Mouse (Mus musculus) granulocyte monocyte progenitor cell, adult 5-6 weeks (primary cell): Measurements from ENCODE around the gene Gm1113. TPM values are rescaled to one million over a fixed set of nuclear protein-coding genes. Genes with fewer than 3 reads are reported as not detected.

Source experiments
- ATAC-seq: replicated peaks from 2 replicates; pipeline ENCODE4 v1.8.0; 2016; ENCODE audit warnings: mild to moderate bottlenecking, moderate TSS enrichment, inconsistent platforms; ENCODE audit not compliant: poor library complexity, severe bottlenecking
- total RNA-seq, 2 experiments: library from RNA; stranded (forward) in 1 of 2; stranded (reverse) in 1 of 2; fragments of 200-712, 200-1000 nt in 1 of 2; fragments of >200 nt in 1 of 2; fragmentation: Nextera tagmentation in 1 of 2; gene quantifications; 2 replicates each; pipeline ENCODE4 v1.2.3; 2014 to 2017

Gm1113 gene
- total RNA-seq (2014; fragmentation: Nextera tagmentation) (not detected in 2 replicates), total RNA-seq (2017) (not detected in 2 replicates)

GRCm38 (mm10) chr9:35518169-35518568 lies at the start of gene Gm1113:
Gene Gm1113, minus strand, starts transcription at chr9:35518269.
- no peak for ATAC-seq

- ATAC-seq, result no peak
Observed at GRCm38 (mm10) chr9:35564536-35565240, 46.6 kb upstream of the Gm1113 start.

GRCm38 (mm10) chr9:35561583-35561982 lies 43.5 kb upstream of the Gm1113 start:
- ATAC-seq, result no peak

GRCm38 (mm10) chr9:35561076-35561475 lies 43.0 kb upstream of the Gm1113 start:
- ATAC-seq, result no peak

- peak; percentile 94 for ATAC-seq
Observed at GRCm38 (mm10) chr9:35559009-35559890, 41.2 kb upstream of the Gm1113 start.

- ATAC-seq, result peak; percentile 38
Observed at GRCm38 (mm10) chr9:35558257-35559008, 40.4 kb upstream of the Gm1113 start, which contains the start of the genes Ddx25 and Pus3. Gene Ddx25, minus strand, starts transcription at chr9:35558528. Gene Pus3, plus strand, starts transcription at chr9:35558595.

- no peak for ATAC-seq
Observed at GRCm38 (mm10) chr9:35556494-35557102, 38.5 kb upstream of the Gm1113 start.

GRCm38 (mm10) chr9:35548455-35548854 lies 30.4 kb upstream of the Gm1113 start:
- ATAC-seq, result no peak

- peak; percentile 86 for ATAC-seq
Observed at GRCm38 (mm10) chr9:35546745-35547144, 28.7 kb upstream of the Gm1113 start.

GRCm38 (mm10) chr9:35545704-35546103 lies 27.6 kb upstream of the Gm1113 start:
- no peak for ATAC-seq

- no peak for ATAC-seq
Observed at GRCm38 (mm10) chr9:35544666-35545065, 26.6 kb upstream of the Gm1113 start.

- peak; percentile 47 for ATAC-seq
Observed at GRCm38 (mm10) chr9:35543099-35543860, 25.2 kb upstream of the Gm1113 start.

GRCm38 (mm10) chr9:35541941-35542340 lies 23.9 kb upstream of the Gm1113 start:
- ATAC-seq, result no peak

- ATAC-seq, result peak; percentile 70
Observed at GRCm38 (mm10) chr9:35541488-35541887, 23.4 kb upstream of the Gm1113 start.

- no peak for ATAC-seq
Observed at GRCm38 (mm10) chr9:35541024-35541423, 23.0 kb upstream of the Gm1113 start.

- no peak for ATAC-seq
Observed at GRCm38 (mm10) chr9:35539001-35539750, 21.1 kb upstream of the Gm1113 start.

GRCm38 (mm10) chr9:35535876-35536275 lies 17.8 kb upstream of the Gm1113 start:
- ATAC-seq, result no peak

GRCm38 (mm10) chr9:35535110-35535509 lies 17.0 kb upstream of the Gm1113 start:
- ATAC-seq, result peak; percentile 98

- ATAC-seq, result no peak
Observed at GRCm38 (mm10) chr9:35533266-35533665, 15.2 kb upstream of the Gm1113 start.
